Mouse (Mus musculus): ENCODE measurements around the gene Wnt11.

DNA sequence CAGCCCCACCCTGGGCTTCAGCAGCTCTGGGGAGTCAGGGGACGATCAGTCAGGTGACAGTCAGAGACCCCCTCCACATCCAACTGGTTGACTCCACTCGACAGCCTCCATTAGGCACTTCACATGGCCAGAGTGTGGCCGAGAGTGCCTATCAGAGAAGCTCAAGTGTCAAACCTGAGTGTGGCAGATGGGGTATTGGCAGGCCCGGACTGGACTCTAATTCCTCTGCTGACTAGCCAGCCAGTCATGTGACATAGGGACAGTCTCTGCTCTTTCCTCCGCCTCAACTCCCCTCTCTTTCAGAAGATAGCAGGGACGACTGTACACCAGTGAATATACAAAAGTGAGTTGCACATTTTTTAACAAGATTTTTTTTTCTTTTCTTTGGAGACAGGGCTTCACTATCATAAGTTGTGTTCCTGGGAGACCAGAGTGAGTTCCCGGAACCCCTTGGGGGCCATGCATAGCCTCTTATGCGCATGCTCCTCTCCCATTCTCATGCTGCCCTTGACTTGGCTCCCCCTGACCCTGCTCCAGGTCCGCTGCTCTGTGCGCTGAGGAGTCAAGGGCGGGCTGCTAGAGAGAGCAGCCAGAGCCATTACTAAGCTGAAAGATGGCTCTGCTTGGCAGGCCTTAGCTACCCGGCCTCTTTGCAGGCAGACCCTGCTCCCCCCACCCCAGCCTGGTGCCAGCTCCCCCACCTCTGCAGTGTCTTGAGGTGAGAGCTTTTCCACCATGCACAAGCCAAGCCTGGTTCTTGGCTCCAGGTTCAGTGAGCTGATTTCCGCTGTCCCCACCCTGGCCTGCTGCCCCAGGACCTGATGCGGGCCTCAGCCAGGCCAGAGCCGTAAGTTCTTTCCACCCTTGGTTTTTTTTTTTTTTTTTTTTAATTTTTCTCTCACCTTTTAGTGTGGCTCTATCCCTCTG lies 10.8 kb upstream of the Wnt11 start:
- no peak for TF ChIP-seq POLR2A (IDR thresholded peaks at IDR 0.05; ENCODE audit: control insufficient read depth, low read depth, low read length)
- no peak for TF ChIP-seq CTCF (IDR thresholded peaks at IDR 0.05; ENCODE audit: control insufficient read depth, insufficient read depth, insufficient replicate concordance, low read depth, low read length)

Measured in testis, adult 2 months (tissue).